Mouse (Mus musculus): Measurements from ENCODE around the gene Rragd. TPM values are rescaled to one million over a fixed set of nuclear protein-coding genes. Genes with fewer than 3 reads are reported as not detected.

Rragd gene
- polyA plus RNA-seq (2014; fragmentation: Illumina TruSeq; extraction: RNeasy Lipid Tissue Mini Kit (QIAGEN cat#74804); ENCODE audit: insufficient read depth, low read depth, low replicate concordance), result 3.8 TPM

DNA sequence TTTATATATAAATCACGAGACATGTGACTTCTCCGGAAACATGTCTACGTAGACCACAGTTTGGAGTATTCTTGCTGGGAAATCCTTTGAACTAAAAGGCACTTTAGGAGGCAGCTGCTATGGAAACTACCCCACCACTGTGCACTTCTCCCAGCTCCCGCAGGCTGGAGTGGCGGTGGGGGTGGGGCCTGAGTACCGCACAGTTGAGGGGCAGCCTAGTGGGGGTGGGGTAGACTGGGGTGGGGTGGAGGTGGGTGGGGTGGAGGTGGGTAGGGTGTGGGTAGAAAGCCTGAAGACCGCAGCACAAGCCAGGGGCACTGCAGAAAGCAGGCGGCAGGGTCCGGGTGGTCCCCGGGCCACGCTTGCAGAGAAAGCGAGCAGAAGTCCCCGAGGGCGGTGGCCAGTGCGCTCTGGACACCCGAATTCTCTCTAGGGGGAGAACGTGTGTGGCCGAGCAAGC lies at the start of gene Rragd:
Gene Rragd (plus strand): TSS at position 322 of the 460 bp plus-strand sequence.

DNA sequence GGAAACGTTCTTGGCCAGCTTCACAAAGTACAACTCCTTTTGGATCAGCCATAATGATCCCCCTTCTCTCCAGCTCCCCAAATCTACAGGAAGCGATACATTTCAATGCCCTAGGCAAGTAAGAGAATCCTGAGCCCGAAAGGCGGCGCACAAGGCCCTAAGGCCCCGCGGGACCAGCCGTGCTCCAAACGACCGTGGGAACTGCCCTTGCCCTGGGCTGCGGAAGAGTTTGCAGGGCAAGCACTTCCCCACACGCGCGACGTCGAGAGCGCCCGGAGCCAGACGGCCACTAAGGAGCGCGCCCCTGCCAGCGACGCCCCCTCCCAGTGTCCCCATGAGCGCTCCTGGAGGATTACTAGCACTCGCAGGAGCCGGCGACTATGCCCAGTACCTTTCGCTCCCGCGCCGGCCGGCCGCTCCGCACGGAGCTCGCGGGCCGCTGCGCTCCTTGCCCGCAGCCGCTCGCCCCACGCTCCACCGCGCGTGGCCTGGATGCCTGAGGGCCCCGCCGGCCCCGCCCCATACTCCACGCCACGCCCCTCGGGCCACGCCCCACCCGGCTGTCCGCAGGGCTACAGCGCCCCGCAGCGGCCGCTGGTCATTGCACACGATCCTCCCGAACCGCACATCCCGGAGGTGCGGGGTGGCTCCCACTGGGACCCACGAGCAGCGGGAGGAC lies 32.3 kb upstream of the Rragd start, which contains the start of gene Ankrd6:
Gene Ankrd6 (minus strand): TSS at position 486 of the 679 bp plus-strand sequence.

GRCm38 (mm10) chr4:33031195-33031960 lies 48.5 kb downstream of the Rragd start, which contains the start of gene Ube2j1:
Ube2j1 (plus strand) TSS chr4:33031416.

DNA sequence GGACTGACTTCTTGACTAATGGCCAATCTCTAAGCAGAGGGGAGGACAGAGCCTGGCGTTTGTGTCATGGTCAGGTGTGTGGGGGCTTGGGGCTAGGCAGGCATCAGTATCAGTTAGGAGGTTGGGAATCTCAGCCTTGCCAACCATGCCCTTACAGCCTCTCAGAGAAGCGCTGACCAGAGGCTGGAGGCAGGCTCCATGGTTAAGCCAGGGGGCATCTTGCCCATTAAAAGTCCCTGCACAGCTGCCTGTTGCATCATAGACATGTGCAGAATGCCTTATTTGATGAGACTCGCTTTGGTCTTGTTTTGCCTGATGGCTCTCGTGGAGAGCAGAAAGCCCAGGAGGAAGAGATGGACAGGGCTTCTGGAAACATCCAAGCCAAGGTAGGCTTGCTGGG lies 80.1 kb downstream of the Rragd start, which contains the start of gene Gabrr2:
Gene Gabrr2 (plus strand): TSS at position 19 of the 400 bp plus-strand sequence.

Other genes with a start within 250 kb of the Rragd start
- gene Lyrm2, start 182.8 kb upstream of the Rragd start, polyA plus RNA-seq (2014; fragmentation: Illumina TruSeq; extraction: RNeasy Lipid Tissue Mini Kit (QIAGEN cat#74804); ENCODE audit: insufficient read depth, low read depth, low replicate concordance), result 53.3 TPM
- 0.56 TPM for gene Ankrd6, start 32.2 kb upstream of the Rragd start, polyA plus RNA-seq (2014; fragmentation: Illumina TruSeq; extraction: RNeasy Lipid Tissue Mini Kit (QIAGEN cat#74804); ENCODE audit: insufficient read depth, low read depth, low replicate concordance)
- 22.8 TPM for gene Ube2j1, start 48.4 kb downstream of the Rragd start, polyA plus RNA-seq (2014; fragmentation: Illumina TruSeq; extraction: RNeasy Lipid Tissue Mini Kit (QIAGEN cat#74804); ENCODE audit: insufficient read depth, low read depth, low replicate concordance)
- gene Gabrr2, start 80.0 kb downstream of the Rragd start, polyA plus RNA-seq (2014; fragmentation: Illumina TruSeq; extraction: RNeasy Lipid Tissue Mini Kit (QIAGEN cat#74804); ENCODE audit: insufficient read depth, low read depth, low replicate concordance), result 0.38 TPM
- gene Gabrr1, start 149.5 kb downstream of the Rragd start, polyA plus RNA-seq (2014; fragmentation: Illumina TruSeq; extraction: RNeasy Lipid Tissue Mini Kit (QIAGEN cat#74804); ENCODE audit: insufficient read depth, low read depth, low replicate concordance), result not detected
- 0.43 TPM for gene Pm20d2, start 206.7 kb downstream of the Rragd start, polyA plus RNA-seq (2014; fragmentation: Illumina TruSeq; extraction: RNeasy Lipid Tissue Mini Kit (QIAGEN cat#74804); ENCODE audit: insufficient read depth, low read depth, low replicate concordance)
- not detected for gene Srsf12, start 226.0 kb downstream of the Rragd start, polyA plus RNA-seq (2014; fragmentation: Illumina TruSeq; extraction: RNeasy Lipid Tissue Mini Kit (QIAGEN cat#74804); ENCODE audit: insufficient read depth, low read depth, low replicate concordance)